Mouse (Mus musculus) brown adipose tissue, adult 24 weeks (tissue): Measurements from ENCODE around the gene Vps37c. TPM values are rescaled to one million over a fixed set of nuclear protein-coding genes. Genes with fewer than 3 reads are reported as not detected.

Experiments used
- H3K27ac ChIP-seq: fragments of 200-500 bp; replicated peaks from 2 replicates; pipeline ENCODE4 v1.5.1; 2012; ENCODE audit warnings: low read depth, mild to moderate bottlenecking, low read length
- H3K4me1 ChIP-seq: fragments of 200-500 bp; 2 replicates; pipeline ENCODE4 v1.6.1; 2012; ENCODE audit warnings: low read length, mixed read lengths; ENCODE audit not compliant: control insufficient read depth, insufficient read depth, insufficient read length
- H3K4me3 ChIP-seq: fragments of 200-500 bp; 2 replicates; pipeline ENCODE4 v1.5.1; 2012; ENCODE audit warnings: low read depth, mild to moderate bottlenecking, low read length, moderate library complexity; ENCODE audit not compliant: insufficient read depth
- polyA plus RNA-seq: library from polyadenylated mRNA; stranded (reverse); fragments of >200 nt; gene quantifications from 2 replicates; pipeline ENCODE4 v1.2.4, GENCODE M21; 2012; ENCODE audit not compliant: missing spikeins, insufficient read depth, insufficient read length

The Vps37c gene
- polyA plus RNA-seq, 1 experiment = 8.5 TPM

- Histone ChIP-seq H3K4me1 (no peaks in the 10 kb centered on the region), H3K27ac (no peak overlapping the region), H3K4me3 (no peak overlapping the region)
These were observed 15.3 kb upstream of the Vps37c start for GRCm38 (mm10) chr19:10673275-10673674.

GRCm38 (mm10) chr19:10676656-10677055 is 11.9 kb upstream of the Vps37c start:
- Histone ChIP-seq H3K4me1 (no peaks in the 10 kb centered on the region), H3K27ac (no peak overlapping the region), H3K4me3 (no peak overlapping the region)

GRCm38 (mm10) chr19:10677915-10678771 is 10.4 kb upstream of the Vps37c start, which contains the start of gene Pga5:
Pga5 (minus strand) TSS chr19:10678071.
- no peak within 1 kb of the TSS for H3K27ac ChIP-seq
- H3K4me3 ChIP-seq = no peak within 1 kb of the TSS
- H3K4me1 ChIP-seq = no peaks in the 10 kb centered on the region

GRCm38 (mm10) chr19:10678772-10679067 is 9.8 kb upstream of the Vps37c start:
- H3K4me3 ChIP-seq = no peak overlapping the region
- no peaks in the 10 kb centered on the region for H3K4me1 ChIP-seq
- no peak overlapping the region for H3K27ac ChIP-seq

DNA sequence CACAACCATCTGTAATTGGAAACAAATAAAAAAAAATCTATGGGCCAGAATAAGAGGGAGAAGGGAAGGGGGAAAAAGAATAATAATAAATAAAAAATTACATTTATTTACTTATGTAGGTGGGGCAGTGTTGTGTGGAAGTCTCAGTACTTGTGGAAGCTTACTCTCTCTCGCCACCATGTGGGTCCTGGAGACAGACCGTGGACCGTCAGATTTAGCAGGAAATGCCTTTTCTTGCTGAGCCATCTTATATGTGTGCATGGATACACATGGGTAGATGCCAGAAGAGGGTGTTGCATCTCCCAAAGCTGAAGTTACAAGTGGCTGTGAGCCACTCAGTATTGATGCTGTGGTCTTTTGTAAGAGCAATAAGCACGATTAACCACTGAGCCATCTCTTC is 7.0 kb upstream of the Vps37c start:
- Histone ChIP-seq H3K4me1 (no peaks in the 10 kb centered on the region), H3K27ac (no peak overlapping the region), H3K4me3 (no peak overlapping the region)

DNA sequence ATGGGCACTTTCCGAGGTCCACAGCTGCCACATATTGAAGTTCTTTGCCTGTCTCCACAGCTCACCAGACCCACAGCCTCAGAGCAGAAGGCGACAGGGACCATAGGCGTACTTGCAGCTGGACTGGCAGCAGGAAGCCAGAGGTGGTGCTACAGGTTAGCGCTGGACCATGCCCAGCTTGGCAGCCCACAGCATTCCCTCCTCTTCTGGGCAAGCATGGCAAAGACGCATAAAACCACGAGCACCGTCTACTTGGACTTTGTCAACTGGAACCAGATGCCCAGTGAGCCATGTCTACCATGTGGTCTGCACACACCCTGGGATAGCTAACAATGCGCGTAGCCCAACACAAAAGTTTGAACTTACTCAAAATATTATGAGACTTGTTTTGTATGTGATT is 3.5 kb upstream of the Vps37c start:
- Histone ChIP-seq H3K27ac (no peak overlapping the region), H3K4me3 (no peak overlapping the region), H3K4me1 (peaks cover 5% of the 10 kb centered on the region; the same call in 1 of the 2 replicates)

GRCm38 (mm10) chr19:10685727-10686126 is 2.8 kb upstream of the Vps37c start:
- Histone ChIP-seq H3K4me1 (peaks cover 10% of the 10 kb centered on the region; the same call in 1 of the 2 replicates), H3K4me3 (no peak overlapping the region), H3K27ac (no peak overlapping the region)

GRCm38 (mm10) chr19:10689470-10690166 is 1.1 kb downstream of the Vps37c start:
- peak overlapping the region; percentile 86 for H3K27ac ChIP-seq
- H3K4me1 ChIP-seq = peaks cover 17% of the 10 kb centered on the region
- peak overlapping the region; percentile 80 for H3K4me3 ChIP-seq

- H3K27ac ChIP-seq = peak overlapping the region; percentile 86
- H3K4me3 ChIP-seq = no peak overlapping the region
- H3K4me1 ChIP-seq = peaks cover 17% of the 10 kb centered on the region
These were observed 1.8 kb downstream of the Vps37c start for GRCm38 (mm10) chr19:10690336-10690735.

- H3K27ac ChIP-seq = no peak overlapping the region
- H3K4me3 ChIP-seq = no peak overlapping the region
- H3K4me1 ChIP-seq = peaks cover 17% of the 10 kb centered on the region
These were observed 2.6 kb downstream of the Vps37c start for GRCm38 (mm10) chr19:10691121-10691520.

DNA sequence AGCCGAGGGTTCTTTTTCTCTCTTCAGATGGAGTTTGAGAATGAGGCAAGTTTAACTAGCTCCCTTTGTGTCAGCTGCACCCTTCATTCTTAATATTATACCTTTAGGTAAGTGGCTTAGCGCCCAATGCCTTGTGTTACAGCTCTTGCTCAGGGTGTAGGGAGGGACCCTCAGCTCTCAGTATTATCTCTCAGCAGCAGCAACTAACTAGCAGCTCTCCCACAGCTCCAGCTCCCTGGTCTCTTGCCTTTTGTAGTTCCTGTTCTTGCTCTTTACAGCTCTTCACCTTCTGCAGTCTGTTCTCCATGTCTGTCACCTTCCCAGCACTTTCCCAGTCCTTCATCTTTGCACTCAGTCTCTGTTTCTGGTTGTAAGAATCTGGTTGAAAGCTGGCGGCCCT is 3.1 kb downstream of the Vps37c start:
- no peak overlapping the region for H3K4me3 ChIP-seq
- peaks cover 17% of the 10 kb centered on the region for H3K4me1 ChIP-seq
- 0 out of 2 replicates have a peak overlapping the region, but pooled peaks have one; percentile 8 for H3K27ac ChIP-seq

GRCm38 (mm10) chr19:10692361-10692760 is 3.8 kb downstream of the Vps37c start:
- Histone ChIP-seq H3K4me1 (peaks cover 19% of the 10 kb centered on the region), H3K27ac (no peak overlapping the region), H3K4me3 (no peak overlapping the region)

DNA sequence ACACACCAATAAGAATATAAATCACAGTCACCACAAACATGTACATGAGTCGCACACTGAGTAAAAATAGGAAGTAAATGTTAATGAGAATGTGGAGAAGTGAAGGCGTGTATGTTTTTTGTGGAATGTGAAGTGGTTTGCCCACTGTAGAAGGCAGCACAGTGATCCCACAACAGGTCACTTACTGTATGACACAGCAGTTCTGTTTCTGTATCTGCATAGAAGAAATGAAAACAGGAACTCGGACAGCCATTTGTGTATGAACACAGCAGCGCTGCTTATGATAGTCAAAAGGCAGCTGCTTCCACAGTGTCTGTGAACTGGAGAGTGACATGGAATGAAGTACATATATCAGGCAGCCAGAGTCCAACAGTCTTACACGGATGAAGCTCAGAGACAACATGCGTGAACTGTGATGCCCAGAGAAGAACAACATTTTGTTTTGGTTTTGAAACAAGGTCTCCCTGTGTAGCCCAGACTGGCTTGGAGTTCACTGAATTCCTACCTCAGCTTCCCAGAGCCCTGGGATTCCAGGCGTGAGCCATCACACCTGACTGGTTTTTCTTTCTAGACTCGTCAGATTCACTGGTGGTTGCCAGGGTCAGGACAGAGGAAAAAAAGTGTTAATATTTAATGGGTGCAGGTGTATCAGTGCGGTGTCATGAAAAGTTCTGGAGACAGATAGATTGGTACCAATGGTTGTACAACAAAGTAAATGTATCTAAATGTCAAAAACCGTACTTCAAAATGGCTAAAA is 5.6 kb downstream of the Vps37c start:
- H3K27ac ChIP-seq = peak overlapping the region; percentile 55
- peaks cover 34% of the 10 kb centered on the region for H3K4me1 ChIP-seq
- no peak overlapping the region for H3K4me3 ChIP-seq

GRCm38 (mm10) chr19:10695801-10696200 is 7.3 kb downstream of the Vps37c start:
- no peak overlapping the region for H3K4me3 ChIP-seq
- no peak overlapping the region for H3K27ac ChIP-seq
- peaks cover 35% of the 10 kb centered on the region for H3K4me1 ChIP-seq
